Mouse (Mus musculus) limb, embryonic 14.5 days (tissue): Measurements from ENCODE around the gene Gm9774. TPM values are rescaled to one million over a fixed set of nuclear protein-coding genes. Genes with fewer than 3 reads are reported as not detected.

Experiments used
- ATAC-seq: fragments of 200-750 bp; cut with Nextera tagmentation; 2 replicates; pipeline ENCODE4 v1.8.0; 2017; ENCODE audit warnings: low read depth, moderate number of reproducible peaks, moderate TSS enrichment; ENCODE audit not compliant: low FRiP score
- DNase-seq: peaks from one replicate; pipeline ENCODE4 v3.0.0-alpha.2; 2015; ENCODE audit warnings: low spot score
- H3K27ac ChIP-seq: fragments of 300-500 bp; sonication (generic); replicated peaks from 2 replicates; pipeline ENCODE4 v1.5.1; 2014; ENCODE audit warnings: low read depth, mild to moderate bottlenecking, low read length, moderate library complexity, mixed read lengths
- H3K27me3 ChIP-seq: fragments of 300-500 bp; sonication (generic); 2 replicates; pipeline ENCODE4 v1.6.1; 2014; ENCODE audit warnings: low read length, mixed read lengths; ENCODE audit not compliant: control insufficient read depth, insufficient read depth
- H3K36me3 ChIP-seq: fragments of 300-500 bp; sonication (generic); 2 replicates; pipeline ENCODE4 v1.6.1; 2014; ENCODE audit warnings: mild to moderate bottlenecking, low read length, moderate library complexity, mixed read lengths; ENCODE audit not compliant: control insufficient read depth, insufficient read depth
- H3K4me1 ChIP-seq: fragments of 300-500 bp; sonication (generic); 2 replicates; pipeline ENCODE4 v1.6.1; 2014; ENCODE audit warnings: antibody characterized with exemption, low read length, mixed read lengths; ENCODE audit not compliant: control insufficient read depth, insufficient read depth
- H3K4me2 ChIP-seq: fragments of 300-500 bp; sonication (generic); replicated peaks from 2 replicates; pipeline ENCODE4 v1.6.1; 2014; ENCODE audit warnings: low read depth, mild to moderate bottlenecking, low read length, moderate library complexity; ENCODE audit not compliant: severe bottlenecking
- H3K4me3 ChIP-seq: fragments of 300-500 bp; sonication (generic); replicated peaks from 2 replicates; pipeline ENCODE4 v1.5.1; 2014; ENCODE audit warnings: low read length
- H3K9ac ChIP-seq: fragments of 300-500 bp; sonication (generic); 2 replicates; pipeline ENCODE4 v1.6.1; 2014; ENCODE audit warnings: mild to moderate bottlenecking, low read depth, low read length, moderate library complexity; ENCODE audit not compliant: severe bottlenecking
- H3K9me3 ChIP-seq: fragments of 300-500 bp; sonication (generic); 2 replicates; pipeline ENCODE4 v1.6.1; 2016; ENCODE audit warnings: low read length; ENCODE audit not compliant: control insufficient read depth
- POLR2A ChIP-seq: fragments of 200-500 bp; IDR thresholded peaks from 2 replicates; pipeline ENCODE4 v1.8.0; 2012; ENCODE audit warnings: inconsistent platforms, mild to moderate bottlenecking, moderate library complexity, borderline replicate concordance; ENCODE audit not compliant: insufficient read depth, insufficient read length; ENCODE audit errors: extremely low read depth
- WGBS: fragments of 180-500 bp; shearing (Covaris S2); extraction: QIAGEN DNeasy Blood & Tissue Kit; methylation state at CpG from one replicate; pipeline ENCODE4 v1.1.7; 2014; 5-methylcytosine and 5-hydroxymethylcytosine counted together
- polyA plus RNA-seq, 2 experiments: library from polyadenylated mRNA; depleted of rRNA in 1 of 2; stranded (reverse) in 1 of 2; unstranded in 1 of 2; fragments of >200 nt; fragmentation: Nextera tagmentation in 1 of 2; extraction: Ambion mirVana in 1 of 2; gene quantifications; 2 replicates each; pipeline versions ENCODE4 v1.2.1 to v1.2.3; 2012 to 2014

The Gm9774 gene
- polyA plus RNA-seq, 2 experiments: 5.9 to 7.4 TPM

- H3K4me1 ChIP-seq: no peaks in the 10 kb centered on the region
- no peak within 1 kb of the TSS for H3K4me2 ChIP-seq
- WGBS: 65% methylated on average over 1 of the region's 1 CpGs
- no peak within 1 kb of the TSS for H3K27ac ChIP-seq
- H3K9ac ChIP-seq: no peak within 1 kb of the TSS
- no peaks in the 10 kb centered on the region for H3K9me3 ChIP-seq
- no peak within 1 kb of the TSS for H3K4me3 ChIP-seq
- H3K27me3 ChIP-seq: no peaks in the 10 kb centered on the region
- H3K36me3 ChIP-seq: no peaks in the 10 kb centered on the region
- no peak for ATAC-seq
- no peak for TF ChIP-seq POLR2A
- no peak for DNase-seq
Observed at GRCm38 (mm10) chr3:92385385-92385784, 43.8 kb downstream of the Gm9774 start, which contains the start of gene Sprr2h. Sprr2h (plus strand) TSS chr3:92385685.

Other genes starting within 250 kb of the Gm9774 start
- 0.19 and 0.29 TPM in 2 replicates for gene Sprr2a1, start 213.6 kb downstream of the Gm9774 start, polyA plus RNA-seq (2012; rRNA removed)
- gene Sprr2a1, start 213.6 kb downstream of the Gm9774 start, polyA plus RNA-seq (2014; fragmentation: Nextera tagmentation; extraction: Ambion mirVana): 0.26 and 0.45 TPM in 2 replicates
- 10.2 and 21.5 TPM in 2 replicates for gene Sprr2a2, start 213.5 kb downstream of the Gm9774 start, polyA plus RNA-seq (2012; rRNA removed)
- 9.4 and 9.7 TPM in 2 replicates for gene Sprr2a2, start 213.5 kb downstream of the Gm9774 start, polyA plus RNA-seq (2014; fragmentation: Nextera tagmentation; extraction: Ambion mirVana)
- gene Sprr2a3, start 144.0 kb downstream of the Gm9774 start, polyA plus RNA-seq (2012; rRNA removed): 0.63 TPM in 2 replicates
- 0.44 and 0.52 TPM in 2 replicates for gene Sprr2a3, start 144.0 kb downstream of the Gm9774 start, polyA plus RNA-seq (2014; fragmentation: Nextera tagmentation; extraction: Ambion mirVana)
- not detected in 2 replicates for gene Sprr2b, start 112.8 kb downstream of the Gm9774 start, polyA plus RNA-seq (2012; rRNA removed)
- not detected in 2 replicates for gene Sprr2b, start 112.8 kb downstream of the Gm9774 start, polyA plus RNA-seq (2014; fragmentation: Nextera tagmentation; extraction: Ambion mirVana)
- not detected in 2 replicates for gene Sprr2d, start 90.3 kb downstream of the Gm9774 start, polyA plus RNA-seq (2012; rRNA removed)
- not detected in 2 replicates for gene Sprr2d, start 90.3 kb downstream of the Gm9774 start, polyA plus RNA-seq (2014; fragmentation: Nextera tagmentation; extraction: Ambion mirVana)
- not detected in 2 replicates for gene Sprr2e, start 77.3 kb downstream of the Gm9774 start, polyA plus RNA-seq (2012; rRNA removed)
- not detected in 2 replicates for gene Sprr2e, start 77.3 kb downstream of the Gm9774 start, polyA plus RNA-seq (2014; fragmentation: Nextera tagmentation; extraction: Ambion mirVana)
- 0.27 and 0.43 TPM in 2 replicates for gene Sprr2f, start 64.2 kb downstream of the Gm9774 start, polyA plus RNA-seq (2012; rRNA removed)
- gene Sprr2f, start 64.2 kb downstream of the Gm9774 start, polyA plus RNA-seq (2014; fragmentation: Nextera tagmentation; extraction: Ambion mirVana): not detected in 2 replicates
- 0.09 TPM in 1 of 2 replicates, not detected in the other for gene Sprr2h, start 43.7 kb downstream of the Gm9774 start, polyA plus RNA-seq (2012; rRNA removed)
- 0.28 TPM in 1 of 2 replicates, not detected in the other for gene Sprr2h, start 43.7 kb downstream of the Gm9774 start, polyA plus RNA-seq (2014; fragmentation: Nextera tagmentation; extraction: Ambion mirVana)
- not detected in 2 replicates for gene Sprr2i, start 21.4 kb downstream of the Gm9774 start, polyA plus RNA-seq (2012; rRNA removed)
- gene Sprr2i, start 21.4 kb downstream of the Gm9774 start, polyA plus RNA-seq (2014; fragmentation: Nextera tagmentation; extraction: Ambion mirVana): not detected in 2 replicates
- gene Sprr2j-ps, start 11.3 kb downstream of the Gm9774 start, polyA plus RNA-seq (2012; rRNA removed): not detected in 2 replicates
- 0.39 TPM in 1 of 2 replicates, not detected in the other for gene Sprr2j-ps, start 11.3 kb downstream of the Gm9774 start, polyA plus RNA-seq (2014; fragmentation: Nextera tagmentation; extraction: Ambion mirVana)
- gene Sprr2k, start 3.2 kb upstream of the Gm9774 start, polyA plus RNA-seq (2012; rRNA removed): not detected in 2 replicates
- gene Sprr2k, start 3.2 kb upstream of the Gm9774 start, polyA plus RNA-seq (2014; fragmentation: Nextera tagmentation; extraction: Ambion mirVana): not detected in 2 replicates
- gene Sprr1b, start 9.4 kb upstream of the Gm9774 start, polyA plus RNA-seq (2012; rRNA removed): 6.1 and 6.3 TPM in 2 replicates
- 8.4 and 15.7 TPM in 2 replicates for gene Sprr1b, start 9.4 kb upstream of the Gm9774 start, polyA plus RNA-seq (2014; fragmentation: Nextera tagmentation; extraction: Ambion mirVana)
- gene Sprr3, start 29.3 kb upstream of the Gm9774 start, polyA plus RNA-seq (2012; rRNA removed): not detected in 2 replicates
- gene Sprr3, start 29.3 kb upstream of the Gm9774 start, polyA plus RNA-seq (2014; fragmentation: Nextera tagmentation; extraction: Ambion mirVana): 0.25 TPM in 1 of 2 replicates, not detected in the other
- 6.4 and 6.5 TPM in 2 replicates for gene Sprr1a, start 56.5 kb upstream of the Gm9774 start, polyA plus RNA-seq (2012; rRNA removed)
- 12.7 and 21.2 TPM in 2 replicates for gene Sprr1a, start 56.5 kb upstream of the Gm9774 start, polyA plus RNA-seq (2014; fragmentation: Nextera tagmentation; extraction: Ambion mirVana)
- gene Sprr4, start 71.1 kb upstream of the Gm9774 start, polyA plus RNA-seq (2012; rRNA removed): not detected in 2 replicates
- gene Sprr4, start 71.1 kb upstream of the Gm9774 start, polyA plus RNA-seq (2014; fragmentation: Nextera tagmentation; extraction: Ambion mirVana): not detected in 2 replicates
- gene 2310046K23Rik, start 105.1 kb upstream of the Gm9774 start, polyA plus RNA-seq (2012; rRNA removed): not detected in 2 replicates
- gene 2310046K23Rik, start 105.1 kb upstream of the Gm9774 start, polyA plus RNA-seq (2014; fragmentation: Nextera tagmentation; extraction: Ambion mirVana): not detected in 2 replicates
- 0.12 and 0.14 TPM in 2 replicates for gene Ivl, start 144.3 kb upstream of the Gm9774 start, polyA plus RNA-seq (2012; rRNA removed)
- 0.14 and 0.72 TPM in 2 replicates for gene Ivl, start 144.3 kb upstream of the Gm9774 start, polyA plus RNA-seq (2014; fragmentation: Nextera tagmentation; extraction: Ambion mirVana)
- gene Smcp, start 159.6 kb upstream of the Gm9774 start, polyA plus RNA-seq (2012; rRNA removed): not detected in 2 replicates
- not detected in 2 replicates for gene Smcp, start 159.6 kb upstream of the Gm9774 start, polyA plus RNA-seq (2014; fragmentation: Nextera tagmentation; extraction: Ambion mirVana)
- gene 2210017I01Rik, start 178.1 kb upstream of the Gm9774 start, polyA plus RNA-seq (2012; rRNA removed): not detected in 2 replicates
- not detected in 2 replicates for gene 2210017I01Rik, start 178.1 kb upstream of the Gm9774 start, polyA plus RNA-seq (2014; fragmentation: Nextera tagmentation; extraction: Ambion mirVana)
- gene Lce6a, start 192.2 kb upstream of the Gm9774 start, polyA plus RNA-seq (2012; rRNA removed): not detected in 2 replicates
- gene Lce6a, start 192.2 kb upstream of the Gm9774 start, polyA plus RNA-seq (2014; fragmentation: Nextera tagmentation; extraction: Ambion mirVana): 0.59 TPM in 1 of 2 replicates, not detected in the other
- gene Lce1a1, start 218.9 kb upstream of the Gm9774 start, polyA plus RNA-seq (2012; rRNA removed): not detected in 2 replicates
- gene Lce1a1, start 218.9 kb upstream of the Gm9774 start, polyA plus RNA-seq (2014; fragmentation: Nextera tagmentation; extraction: Ambion mirVana): not detected in 2 replicates
- not detected in 2 replicates for gene Lce1b, start 227.5 kb upstream of the Gm9774 start, polyA plus RNA-seq (2012; rRNA removed)
- not detected in 2 replicates for gene Lce1b, start 227.5 kb upstream of the Gm9774 start, polyA plus RNA-seq (2014; fragmentation: Nextera tagmentation; extraction: Ambion mirVana)
- gene Lce1a2, start 240.9 kb upstream of the Gm9774 start, polyA plus RNA-seq (2012; rRNA removed): not detected in 2 replicates
- not detected in 2 replicates for gene Lce1a2, start 240.9 kb upstream of the Gm9774 start, polyA plus RNA-seq (2014; fragmentation: Nextera tagmentation; extraction: Ambion mirVana)
- not detected in 2 replicates for gene Lce1c, start 249.8 kb upstream of the Gm9774 start, polyA plus RNA-seq (2012; rRNA removed)
- not detected in 2 replicates for gene Lce1c, start 249.8 kb upstream of the Gm9774 start, polyA plus RNA-seq (2014; fragmentation: Nextera tagmentation; extraction: Ambion mirVana)